Mouse (Mus musculus) bone marrow, adult 2 months (tissue): Measurements from ENCODE around the gene Tor1a. TPM values are rescaled to one million over a fixed set of nuclear protein-coding genes. Genes with fewer than 3 reads are reported as not detected.
A peak's percentile ranks its signal among the peaks of the same experiment; 100 is the strongest.

Experiments
- H3K27ac ChIP-seq: fragments of 200-500 bp; 2 replicates; pipeline ENCODE4 v1.5.1; 2012; ENCODE audit warnings: low read depth, mild to moderate bottlenecking, control low read depth, inconsistent platforms, low read length; ENCODE audit not compliant: control insufficient read depth, poor library complexity, insufficient read depth
- H3K4me1 ChIP-seq: fragments of 200-500 bp; 2 replicates; pipeline ENCODE4 v1.6.1; 2011; ENCODE audit warnings: low read length; ENCODE audit not compliant: control insufficient read depth, insufficient read depth
- H3K4me3 ChIP-seq: fragments of 200-500 bp; replicated peaks from 2 replicates; pipeline ENCODE3; 2011; ENCODE audit warnings: mild to moderate bottlenecking, low read depth, low read length, control low read depth; ENCODE audit not compliant: control insufficient read depth
- CTCF ChIP-seq: fragments of 200-500 bp; IDR thresholded peaks from 2 replicates; pipeline ENCODE4 v1.5.1; 2011; ENCODE audit warnings: low read length, control low read depth; ENCODE audit not compliant: control insufficient read depth, insufficient read depth
- POLR2A ChIP-seq: fragments of 200-500 bp; IDR thresholded peaks from 2 replicates; pipeline ENCODE4 v1.6.1; 2011; ENCODE audit warnings: low read depth, mild to moderate bottlenecking, control low read depth, low read length, borderline replicate concordance; ENCODE audit not compliant: control insufficient read depth
- WGBS: fragments of 180-500 bp; shearing (Covaris S2); methylation state at CpG from one replicate; pipeline ENCODE4 v1.1.7; 2018; 5-methylcytosine and 5-hydroxymethylcytosine counted together
- polyA plus RNA-seq: library from polyadenylated mRNA; stranded (reverse); fragments of >200 nt; gene quantifications from 2 replicates; pipeline ENCODE4 v1.2.4, GENCODE M21; 2011; ENCODE audit warnings: low replicate concordance; ENCODE audit not compliant: missing spikeins, insufficient read depth, insufficient read length

Gene Tor1a
- polyA plus RNA-seq, 1 experiment, result 35.0 TPM

GRCm38 (mm10) chr2:30929483-30930045 is 38.2 kb downstream of the Tor1a start, which contains the start of gene Ptges:
TSS of gene Ptges (minus strand) at chr2:30929863.
- Histone ChIP-seq H3K27ac (peak within 1 kb of the TSS; percentile 70), H3K4me3 (peak within 1 kb of the TSS; percentile 74), H3K4me1 (peaks cover 6% of the 10 kb centered on the region)
- WGBS, result 2% methylated on average over 23 of the region's 23 CpGs
- TF ChIP-seq POLR2A, result no peak
- peak; percentile 44; the same call in 1 of the 2 replicates for TF ChIP-seq CTCF

GRCm38 (mm10) chr2:30928893-30929482 is 38.7 kb downstream of the Tor1a start:
- peak overlapping the region; percentile 70 for H3K27ac ChIP-seq
- peak overlapping the region; percentile 74 for H3K4me3 ChIP-seq
- WGBS, result 12% methylated on average over 12 of the region's 12 CpGs
- peaks cover 6% of the 10 kb centered on the region for H3K4me1 ChIP-seq
- no peak for TF ChIP-seq POLR2A
- TF ChIP-seq CTCF, result no peak

- H3K4me3 ChIP-seq, result peak overlapping the region; percentile 4
- 21% methylated on average over 14 of the region's 14 CpGs for WGBS
- peak overlapping the region; percentile 62 for H3K27ac ChIP-seq
- peak; percentile 84 for TF ChIP-seq CTCF
- TF ChIP-seq POLR2A, result no peak
- H3K4me1 ChIP-seq, result peaks cover 6% of the 10 kb centered on the region
These were observed 39.7 kb downstream of the Tor1a start for GRCm38 (mm10) chr2:30927844-30928628.

GRCm38 (mm10) chr2:30927151-30927781 is 40.5 kb downstream of the Tor1a start:
- 39% methylated on average over 9 of the region's 9 CpGs for WGBS
- no peak for TF ChIP-seq CTCF
- no peak for TF ChIP-seq POLR2A
- no peak overlapping the region for H3K4me3 ChIP-seq
- peak overlapping the region; percentile 26; the same call in 1 of the 2 replicates for H3K27ac ChIP-seq
- peaks cover 6% of the 10 kb centered on the region for H3K4me1 ChIP-seq

- Histone ChIP-seq H3K4me1 (peaks cover 6% of the 10 kb centered on the region), H3K4me3 (no peak overlapping the region), H3K27ac (no peak overlapping the region)
- TF ChIP-seq CTCF (no peak), POLR2A (no peak)
- 80% methylated on average over 4 of the region's 4 CpGs for WGBS
These were observed 41.4 kb downstream of the Tor1a start for GRCm38 (mm10) chr2:30926381-30926780.

- Histone ChIP-seq H3K27ac (no peak overlapping the region), H3K4me3 (no peak overlapping the region), H3K4me1 (peaks cover 6% of the 10 kb centered on the region)
- WGBS, result 69% methylated on average over 4 of the region's 4 CpGs
- TF ChIP-seq POLR2A (no peak), CTCF (no peak)
These were observed 42.6 kb downstream of the Tor1a start for GRCm38 (mm10) chr2:30925181-30925580.

- TF ChIP-seq CTCF (no peak), POLR2A (no peak)
- H3K27ac ChIP-seq, result no peak overlapping the region
- 66% methylated on average over 3 of the region's 3 CpGs for WGBS
- H3K4me3 ChIP-seq, result no peak overlapping the region
- H3K4me1 ChIP-seq, result peaks cover 6% of the 10 kb centered on the region
These were observed 44.6 kb downstream of the Tor1a start for GRCm38 (mm10) chr2:30923099-30923498.

GRCm38 (mm10) chr2:30920216-30920615 is 47.5 kb downstream of the Tor1a start:
- Histone ChIP-seq H3K4me3 (no peak overlapping the region), H3K27ac (no peak overlapping the region), H3K4me1 (no peaks in the 10 kb centered on the region)
- TF ChIP-seq CTCF, result no peak
- 57% methylated on average over 7 of the region's 7 CpGs for WGBS
